Mouse (Mus musculus): Measurements from ENCODE around the gene Elf3. TPM values are rescaled to one million over a fixed set of nuclear protein-coding genes. Genes with fewer than 3 reads are reported as not detected.
A peak's percentile ranks its signal among the peaks of the same experiment; 100 is the strongest.

The Elf3 gene
- polyA plus RNA-seq, 1 experiment from 2014 or later, result 13.8 TPM

GRCm38 (mm10) chr1:135205257-135205656 lies 53.1 kb downstream of the Elf3 start:
- H3K36me3 ChIP-seq (ENCODE audit: control insufficient read depth, insufficient read depth, low read length), result no peaks in the 10 kb centered on the region

GRCm38 (mm10) chr1:135204196-135205126 lies 53.9 kb downstream of the Elf3 start:
- WGBS, result 44% methylated on average over 12 of the region's 12 CpGs

More at GRCm38 (mm10) chr1:135205257-135205656, 53.1 kb downstream of the Elf3 start:
- Histone ChIP-seq H3K9ac (ENCODE audit: low read depth, low read length) (no peak overlapping the region), H3K4me1 (ENCODE audit: control insufficient read depth, insufficient read depth, low read length) (0 out of 2 replicates have a peak, but pooled peaks cover 3% of the 10 kb centered on the region), H3K4me2 (ENCODE audit: low read depth, low read length) (no peak overlapping the region), H3K9me3 (ENCODE audit: control insufficient read depth, low read length) (no peaks in the 10 kb centered on the region), H3K27me3 (replicated peaks; ENCODE audit: control insufficient read depth, insufficient read depth, low read length) (no peaks in the 10 kb centered on the region), H3K27ac (replicated peaks; ENCODE audit: low read depth, low read length) (no peak overlapping the region), H3K4me3 (ENCODE audit: low read depth, low read length) (no peak overlapping the region)
- ATAC-seq (ENCODE audit: low read depth) (no peak), DNase-seq (ENCODE audit: low spot score) (no peak)
- WGBS, result 56% methylated on average over 4 of the region's 4 CpGs

More at GRCm38 (mm10) chr1:135204196-135205126, 53.9 kb downstream of the Elf3 start:
- DNase-seq (ENCODE audit: low spot score) (no peak), ATAC-seq (ENCODE audit: low read depth) (0 out of 2 replicates have a peak, but pooled peaks have one; percentile 22)
- H3K4me1 ChIP-seq (ENCODE audit: control insufficient read depth, insufficient read depth, low read length), result 0 out of 2 replicates have a peak, but pooled peaks cover 3% of the 10 kb centered on the region
- no peaks in the 10 kb centered on the region for H3K9me3 ChIP-seq (ENCODE audit: control insufficient read depth, low read length)
- H3K27ac ChIP-seq (replicated peaks; ENCODE audit: low read depth, low read length), result no peak overlapping the region
- no peak overlapping the region for H3K4me2 ChIP-seq (ENCODE audit: low read depth, low read length)
- H3K36me3 ChIP-seq (ENCODE audit: control insufficient read depth, insufficient read depth, low read length), result no peaks in the 10 kb centered on the region
- H3K27me3 ChIP-seq (replicated peaks; ENCODE audit: control insufficient read depth, insufficient read depth, low read length), result no peaks in the 10 kb centered on the region
- H3K9ac ChIP-seq (ENCODE audit: low read depth, low read length), result no peak overlapping the region
- H3K4me3 ChIP-seq (ENCODE audit: low read depth, low read length), result no peak overlapping the region

Other genes starting within 250 kb of the Elf3 start
- gene Lgr6, start 153.3 kb downstream of the Elf3 start, polyA plus RNA-seq (2014; fragmentation: Nextera tagmentation; extraction: Ambion mirVana), result 7.0 and 7.5 TPM in 2 replicates
- 2.1 and 2.7 TPM in 2 replicates for gene Ptpn7, start 125.9 kb downstream of the Elf3 start, polyA plus RNA-seq (2014; fragmentation: Nextera tagmentation; extraction: Ambion mirVana)
- 73.8 and 74.7 TPM in 2 replicates for gene Arl8a, start 111.7 kb downstream of the Elf3 start, polyA plus RNA-seq (2014; fragmentation: Nextera tagmentation; extraction: Ambion mirVana)
- 0.34 and 0.47 TPM in 2 replicates for gene Gpr37l1, start 90.9 kb downstream of the Elf3 start, polyA plus RNA-seq (2014; fragmentation: Nextera tagmentation; extraction: Ambion mirVana)
- gene Rnpep, start 25.5 kb upstream of the Elf3 start, polyA plus RNA-seq (2014; fragmentation: Nextera tagmentation; extraction: Ambion mirVana), result 78.1 and 79.9 TPM in 2 replicates
- 215 and 224 TPM in 2 replicates for gene Timm17a, start 55.2 kb upstream of the Elf3 start, polyA plus RNA-seq (2014; fragmentation: Nextera tagmentation; extraction: Ambion mirVana)
- gene Lmod1, start 66.2 kb upstream of the Elf3 start, polyA plus RNA-seq (2014; fragmentation: Nextera tagmentation; extraction: Ambion mirVana), result 1.0 and 1.4 TPM in 2 replicates
- gene Shisa4, start 116.7 kb upstream of the Elf3 start, polyA plus RNA-seq (2014; fragmentation: Nextera tagmentation; extraction: Ambion mirVana), result 25.2 and 25.6 TPM in 2 replicates
- gene Ipo9, start 171.9 kb upstream of the Elf3 start, polyA plus RNA-seq (2014; fragmentation: Nextera tagmentation; extraction: Ambion mirVana), result 103 and 108 TPM in 2 replicates

Data from embryonic facial prominence, embryonic 14.5 days (tissue).